Mouse (Mus musculus) erythroid progenitor cell, adult 5-6 weeks (primary cell): ENCODE results near the gene Sp140. TPM values are rescaled to one million over a fixed set of nuclear protein-coding genes. Genes with fewer than 3 reads are reported as not detected.
"Not testable (repeated sequence)": the region's sequence is repeated elsewhere in the genome, so short reads cannot be mapped to it uniquely, and the experiment has no call there.

Source experiments
- ATAC-seq: replicated peaks from 2 replicates; pipeline ENCODE4 v1.8.0; 2016; ENCODE audit warnings: moderate number of reproducible peaks, mild to moderate bottlenecking, moderate TSS enrichment, inconsistent platforms; ENCODE audit not compliant: poor library complexity, low FRiP score, severe bottlenecking
- total RNA-seq, 2 experiments: library from RNA; stranded (forward) in 1 of 2; stranded (reverse) in 1 of 2; fragments of 150-400 nt in 1 of 2; fragments of 186-747, 209-891 nt in 1 of 2; gene quantifications; 2 replicates each; pipeline versions ENCODE4 v1.2.3 to v1.2.4; 2015 to 2017; ENCODE audit warnings: low replicate concordance in 2 of 2

Sp140 gene
- total RNA-seq, 2 experiments from 2014 or later: 33.1 to 78.4 TPM

DNA sequence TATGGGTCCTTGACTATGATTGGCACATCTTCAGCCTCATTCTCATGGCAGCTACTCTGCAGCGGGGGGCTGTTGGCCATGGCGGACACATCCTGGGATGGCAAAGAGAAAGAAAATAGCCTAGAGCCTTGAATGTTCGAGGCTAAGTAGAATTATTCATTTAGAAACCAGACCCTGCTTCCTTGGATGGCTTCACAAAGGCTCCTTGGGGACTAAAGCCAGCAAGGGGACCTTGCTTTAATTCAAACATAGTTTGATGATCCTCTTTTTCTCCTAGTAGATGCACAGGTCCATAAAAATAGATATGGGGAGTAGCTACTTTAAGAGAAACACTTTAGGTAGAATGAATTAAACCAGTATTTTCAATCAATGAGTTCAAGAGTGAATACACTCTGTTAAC is 36.8 kb downstream of the Sp140 start:
- ATAC-seq: not testable (repeated sequence)

DNA sequence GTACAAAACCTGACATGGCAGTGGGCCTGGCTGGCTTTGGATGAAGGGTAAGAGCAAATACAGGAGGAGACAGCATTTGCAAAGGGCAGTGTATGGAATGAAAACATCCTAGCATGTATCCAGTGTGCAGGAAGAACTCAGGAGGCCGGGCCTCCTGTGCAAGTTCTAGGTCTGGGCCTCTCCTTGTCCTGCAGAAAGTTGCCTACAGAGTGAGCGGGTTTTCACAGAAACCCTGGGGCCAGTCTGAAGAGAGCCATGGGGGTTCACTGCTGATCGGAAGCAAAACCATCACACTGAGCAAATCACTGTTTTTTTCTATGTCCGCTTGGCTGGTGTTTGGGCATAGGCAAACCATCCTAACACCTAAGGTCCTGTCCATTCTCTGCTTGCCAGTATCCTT is 38.0 kb downstream of the Sp140 start:
- ATAC-seq: not testable (repeated sequence)

DNA sequence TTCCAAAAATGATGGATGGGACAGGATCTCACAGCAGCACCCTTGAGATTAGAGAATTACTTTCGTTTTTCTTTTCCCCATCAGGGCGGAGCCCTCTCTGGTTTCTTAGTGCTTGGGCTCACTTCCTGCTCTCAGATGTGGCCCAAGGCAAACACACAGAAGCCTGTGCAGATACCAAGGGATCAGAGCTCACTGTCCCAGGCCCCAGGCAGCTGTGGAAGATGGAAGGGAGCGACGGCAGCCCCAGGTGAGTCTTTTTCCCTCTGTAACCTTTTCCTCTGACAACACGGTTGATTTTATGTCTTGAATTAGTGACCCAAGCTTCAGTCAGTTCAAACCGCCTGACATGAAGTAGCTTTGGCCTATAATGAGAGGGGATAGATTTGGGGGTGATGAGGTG is 49.7 kb downstream of the Sp140 start, which contains the start of gene Sp100:
TSS of gene Sp100 (plus strand) at position 108 of the 400 bp plus-strand sequence.
- ATAC-seq: not testable (repeated sequence)

DNA sequence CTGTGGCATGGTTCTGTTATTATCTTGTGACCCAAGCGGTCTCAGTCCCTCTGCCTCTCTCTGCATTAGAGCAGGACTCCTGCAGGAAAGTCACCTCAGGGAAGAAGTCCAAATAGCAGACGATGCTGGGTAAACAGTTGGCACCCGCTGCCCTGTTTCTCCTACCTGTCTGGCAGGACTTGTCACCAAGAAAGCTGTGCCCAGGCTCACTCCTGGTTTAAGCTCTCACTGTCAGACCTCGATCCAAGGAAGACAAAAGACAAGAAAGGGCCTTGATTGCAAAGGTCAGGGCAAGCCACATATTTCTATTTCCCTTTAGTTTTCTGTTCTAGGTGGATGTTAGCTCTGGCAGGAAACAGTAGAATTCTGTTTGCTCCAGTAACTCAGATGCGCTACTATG is 50.3 kb downstream of the Sp140 start:
- not testable (repeated sequence) for ATAC-seq

DNA sequence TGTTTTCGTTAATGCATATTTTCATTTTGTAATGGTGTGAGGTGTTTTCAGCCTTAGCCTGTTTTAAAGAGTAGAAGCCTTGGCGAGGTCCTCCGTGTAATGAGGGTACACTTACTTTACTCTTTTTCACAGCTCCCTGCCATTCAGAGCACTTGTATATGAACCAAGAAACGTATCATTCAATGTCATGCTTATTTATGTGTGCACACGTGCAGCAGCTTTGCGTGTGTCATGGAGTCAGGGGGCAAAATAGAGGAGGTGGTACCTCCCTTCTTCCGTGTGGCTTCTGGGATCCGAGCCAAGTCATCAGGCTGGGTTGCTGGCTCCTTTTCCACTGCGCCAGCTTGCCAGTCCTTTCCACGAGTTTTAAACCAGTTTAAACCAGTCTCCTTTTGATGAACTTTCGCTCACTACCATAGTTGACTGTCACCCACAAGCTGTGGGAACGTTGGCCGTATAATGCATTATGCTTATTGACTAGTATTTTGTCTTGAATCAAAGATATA is 51.6 kb downstream of the Sp140 start:
- ATAC-seq: not testable (repeated sequence)

DNA sequence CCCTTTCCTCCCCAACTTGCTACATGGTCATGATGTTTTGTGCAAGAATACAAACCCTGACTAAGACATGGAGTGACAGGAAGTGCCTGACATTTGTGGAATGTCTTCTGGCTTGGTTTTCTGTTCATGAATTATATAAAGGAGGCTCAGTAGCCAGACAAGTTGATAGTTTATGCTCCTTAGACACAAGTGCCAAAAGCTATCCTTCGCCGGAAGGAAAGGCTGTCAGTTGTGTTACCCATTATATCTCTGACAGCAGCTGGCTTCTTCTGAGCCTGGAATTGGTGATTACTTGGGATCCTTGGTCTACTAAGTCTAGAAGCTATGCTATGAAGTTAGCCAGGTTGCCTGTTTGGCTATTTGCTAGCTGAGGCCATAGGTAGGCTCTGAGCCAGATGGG is 57.0 kb downstream of the Sp140 start:
- ATAC-seq: not testable (repeated sequence)

DNA sequence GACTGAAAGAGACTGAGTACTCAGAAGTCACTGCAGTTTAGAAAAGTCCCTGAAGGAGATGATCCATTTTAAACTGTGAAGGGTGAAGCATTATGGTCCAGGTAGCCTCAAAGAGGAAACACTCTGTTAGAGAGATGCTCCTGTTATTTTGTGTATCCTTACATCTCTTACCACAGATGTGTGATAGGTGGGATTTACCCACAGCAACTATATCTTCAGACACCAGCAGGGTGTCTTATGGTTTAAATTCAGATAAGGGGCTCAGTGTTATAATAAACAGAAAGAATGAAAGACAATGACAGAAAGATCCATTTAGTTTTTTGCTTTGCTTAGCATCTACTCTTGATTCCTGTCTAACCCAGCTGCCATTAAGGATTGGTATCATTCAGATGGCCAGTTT is 64.1 kb downstream of the Sp140 start:
- ATAC-seq: no peak

DNA sequence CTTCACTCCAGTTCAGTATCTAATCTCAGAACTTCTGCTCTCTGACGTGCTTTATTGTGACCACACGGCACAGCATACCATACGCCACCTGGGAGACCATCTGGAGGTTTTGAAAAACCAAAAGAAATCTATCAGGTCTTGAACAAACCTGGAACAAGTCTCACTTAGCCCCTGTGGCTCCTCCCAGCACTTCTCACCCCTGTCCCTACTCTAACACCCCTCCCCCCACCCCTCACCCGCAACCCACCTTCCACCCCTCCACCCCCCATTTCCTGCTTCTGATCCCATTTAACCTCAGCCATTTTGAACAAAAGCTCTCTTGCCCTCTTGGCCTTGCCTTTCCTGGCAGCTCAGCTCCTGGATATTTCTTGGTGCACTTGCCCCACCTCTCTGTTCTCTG is 80.0 kb downstream of the Sp140 start:
- ATAC-seq: no peak

DNA sequence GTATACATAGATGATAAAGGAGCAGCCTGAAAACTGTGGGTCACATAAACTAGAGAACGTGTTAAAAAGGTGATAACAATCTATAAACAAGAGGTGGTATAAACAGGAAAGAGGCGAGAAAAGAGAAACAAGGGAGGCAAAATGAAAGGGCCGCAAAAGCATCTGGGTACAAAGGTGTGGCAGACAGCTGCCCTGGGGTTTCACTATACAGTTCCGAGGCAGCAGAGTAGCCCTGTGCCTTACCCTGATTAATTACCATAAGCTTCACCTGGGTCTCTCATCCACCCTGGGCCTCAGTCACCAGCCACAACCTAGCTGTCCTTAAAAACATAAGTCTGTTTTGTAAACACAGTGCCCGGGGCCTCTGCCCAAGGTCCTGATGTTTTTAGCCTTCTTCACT is 86.5 kb downstream of the Sp140 start:
- no peak for ATAC-seq

DNA sequence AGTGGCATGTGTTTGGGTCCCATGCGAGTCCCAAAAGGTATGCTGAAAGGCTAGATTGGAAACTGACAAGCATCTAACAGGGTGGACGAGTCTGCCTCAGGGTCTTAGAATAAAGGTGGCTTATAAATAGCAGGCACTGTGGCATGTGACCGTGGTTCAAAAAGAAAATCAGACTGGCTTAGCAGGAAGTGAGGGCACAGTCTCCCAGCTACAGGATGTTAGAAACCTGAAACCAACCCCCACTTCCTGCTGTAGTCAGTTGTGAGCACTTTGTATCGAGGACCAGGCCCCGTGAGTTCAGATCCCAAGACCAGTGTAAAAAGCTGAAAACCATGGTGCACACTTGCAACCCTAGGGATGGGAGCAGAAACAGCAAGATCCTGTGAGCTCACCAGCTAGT is 87.2 kb downstream of the Sp140 start:
- no peak for ATAC-seq

DNA sequence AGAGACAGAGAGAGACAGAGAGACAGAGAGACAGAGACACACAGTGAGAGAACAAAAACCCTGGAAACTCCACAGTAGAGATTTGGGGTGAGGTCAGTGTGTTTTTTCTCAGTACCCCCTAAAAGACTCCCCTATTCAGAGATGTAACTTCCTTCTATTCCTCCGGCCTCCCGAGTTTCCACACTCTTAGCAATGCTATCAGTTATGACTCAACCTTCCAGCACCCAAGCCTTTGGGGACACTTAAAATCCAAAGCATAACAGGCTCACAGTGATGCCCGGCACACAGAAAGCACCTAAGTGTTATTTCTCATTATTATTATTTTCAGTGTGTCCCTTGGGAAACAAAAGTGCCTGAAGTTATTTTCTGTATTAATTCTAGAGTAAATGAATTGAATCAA is 90.4 kb downstream of the Sp140 start:
- ATAC-seq: no peak

DNA sequence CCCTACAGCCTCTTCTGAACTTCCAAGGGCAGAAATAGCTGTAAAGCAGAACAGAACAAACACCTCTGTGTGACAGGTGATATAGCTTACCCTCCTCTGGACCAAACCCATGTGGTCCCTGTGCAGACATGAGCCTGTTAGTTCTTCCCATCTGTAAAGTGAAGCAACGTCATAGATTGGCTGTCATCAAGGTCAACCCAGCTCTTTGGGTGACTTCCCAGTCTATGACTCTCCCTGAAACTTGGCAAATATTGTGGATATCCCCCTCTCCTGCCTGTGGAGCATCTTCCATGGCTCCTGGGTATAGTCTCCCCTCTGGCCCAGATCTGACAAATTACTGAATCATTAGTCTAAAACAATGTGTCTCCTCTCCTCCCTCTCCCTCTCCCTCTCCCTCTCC is 92.1 kb downstream of the Sp140 start:
- no peak for ATAC-seq

DNA sequence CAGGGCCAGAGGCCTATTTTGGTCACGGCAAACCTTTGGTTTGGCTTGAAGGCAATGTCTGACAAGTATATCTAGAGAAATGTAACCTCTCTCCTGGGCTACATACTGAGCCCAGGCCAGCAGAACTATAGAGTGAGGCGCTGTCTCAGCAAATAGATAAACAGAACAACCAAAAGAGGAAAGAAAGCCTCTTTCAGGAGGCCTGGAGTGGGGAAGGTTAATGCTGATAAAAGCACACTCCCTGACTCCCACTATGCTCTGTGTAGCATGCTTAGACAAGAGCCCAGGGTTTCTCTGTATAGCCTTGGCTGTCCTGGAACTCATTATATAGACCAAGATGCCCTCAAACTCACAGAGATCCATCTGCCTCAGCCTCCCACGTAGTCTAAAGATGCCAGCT is 93.1 kb downstream of the Sp140 start:
- peak; percentile 39; the same call in 1 of the 2 replicates for ATAC-seq

Other genes starting within 250 kb of the Sp140 start
- not detected in 2 replicates for gene G530012D18Rik, start 24.7 kb upstream of the Sp140 start, total RNA-seq (2015; ENCODE audit: low replicate concordance)
- gene G530012D18Rik, start 24.7 kb upstream of the Sp140 start, total RNA-seq (2017; ENCODE audit: low replicate concordance): not detected in 2 replicates
- gene Sp110, start 1.6 kb upstream of the Sp140 start, total RNA-seq (2015; ENCODE audit: low replicate concordance): 24.7 and 30.6 TPM in 2 replicates
- 19.3 and 26.7 TPM in 2 replicates for gene Sp110, start 1.6 kb upstream of the Sp140 start, total RNA-seq (2017; ENCODE audit: low replicate concordance)
- 120 and 159 TPM in 2 replicates for gene Sp100, start 49.6 kb downstream of the Sp140 start, total RNA-seq (2015; ENCODE audit: low replicate concordance)
- 107 and 170 TPM in 2 replicates for gene Sp100, start 49.6 kb downstream of the Sp140 start, total RNA-seq (2017; ENCODE audit: low replicate concordance)
- 14.4 and 23.5 TPM in 2 replicates for gene A630001G21Rik, start 178.3 kb downstream of the Sp140 start, total RNA-seq (2015; ENCODE audit: low replicate concordance)
- 6.3 and 6.7 TPM in 2 replicates for gene A630001G21Rik, start 178.3 kb downstream of the Sp140 start, total RNA-seq (2017; ENCODE audit: low replicate concordance)
- gene Cab39, start 193.1 kb downstream of the Sp140 start, total RNA-seq (2015; ENCODE audit: low replicate concordance): 42.3 and 44.0 TPM in 2 replicates
- 46.5 and 52.2 TPM in 2 replicates for gene Cab39, start 193.1 kb downstream of the Sp140 start, total RNA-seq (2017; ENCODE audit: low replicate concordance)